Mouse (Mus musculus) lung, adult 2 months (tissue): ENCODE results near the gene Fut2. TPM values are rescaled to one million over a fixed set of nuclear protein-coding genes. Genes with fewer than 3 reads are reported as not detected.

Source experiments
- DNase-seq: peaks from one replicate; pipeline ENCODE4 v3.0.0; 2022
- H3K4me1 ChIP-seq: fragments of 200-500 bp; 2 replicates; pipeline ENCODE4 v1.6.1; 2011; ENCODE audit warnings: low read length; ENCODE audit not compliant: control insufficient read depth, insufficient read depth
- H3K4me3 ChIP-seq: fragments of 200-500 bp; replicated peaks from 2 replicates; pipeline ENCODE3; 2011; ENCODE audit warnings: low read depth, mild to moderate bottlenecking, control low read depth, low read length; ENCODE audit errors: extremely low read depth
- CTCF ChIP-seq: fragments of 200-500 bp; IDR thresholded peaks from 2 replicates; pipeline ENCODE4 v1.5.1; 2011; ENCODE audit warnings: mild to moderate bottlenecking, low read length, control low read depth; ENCODE audit not compliant: insufficient read depth
- POLR2A ChIP-seq: fragments of 200-500 bp; IDR thresholded peaks from 2 replicates; pipeline ENCODE4 v1.6.1; 2011; ENCODE audit warnings: low read depth, mild to moderate bottlenecking, control low read depth, low read length, borderline replicate concordance; ENCODE audit errors: extremely low read depth
- WGBS: fragments of 180-500 bp; shearing (Covaris S2); methylation state at CpG from one replicate; pipeline ENCODE4 v1.1.7; 2018; 5-methylcytosine and 5-hydroxymethylcytosine counted together
- polyA plus RNA-seq: library from polyadenylated mRNA; depleted of rRNA; stranded (reverse); fragments of >200 nt; gene quantifications from 2 replicates; pipeline ENCODE4 v1.2.3, GENCODE M21; 2012

Fut2 gene
- polyA plus RNA-seq, 1 experiment = 4.1 TPM

DNA sequence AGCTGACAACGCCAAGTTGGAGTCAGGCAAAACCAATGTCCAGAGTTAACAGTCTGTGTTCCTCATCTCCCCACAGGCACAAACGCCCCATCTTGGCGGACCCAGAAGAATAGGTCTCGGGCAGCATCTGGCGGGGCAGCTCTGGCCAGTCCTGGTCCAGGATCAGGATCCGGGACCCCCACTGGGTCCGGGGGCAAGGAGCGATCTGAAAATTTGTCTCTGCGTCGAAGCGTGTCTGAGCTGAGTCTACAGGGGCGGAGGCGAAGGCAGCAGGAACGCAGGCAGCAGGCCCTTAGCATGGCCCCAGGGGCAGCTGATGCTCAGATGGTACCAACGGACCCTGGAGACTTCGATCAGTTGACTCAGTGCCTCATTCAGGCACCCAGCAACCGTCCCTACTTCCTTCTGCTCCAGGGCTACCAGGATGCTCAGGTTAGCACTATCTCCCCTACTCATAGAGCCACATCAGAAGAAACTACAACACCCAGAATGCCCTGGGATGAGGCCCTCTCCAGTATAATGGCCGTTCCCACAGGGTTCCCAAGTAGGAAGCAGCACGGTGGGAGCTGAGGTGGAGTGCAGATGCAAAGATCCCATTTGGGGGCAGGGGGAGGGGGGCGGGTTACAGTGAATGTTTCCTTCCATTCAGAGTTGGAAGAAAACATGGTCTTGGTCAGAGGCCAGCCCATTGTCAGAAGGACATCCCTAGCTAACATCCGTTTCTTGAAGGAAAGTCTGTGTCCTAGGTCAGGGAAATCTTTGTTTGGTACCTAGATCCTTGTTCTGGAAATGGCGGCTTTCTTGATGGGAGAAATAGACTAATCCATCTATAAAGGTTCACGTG, 35.9 kb downstream of the Fut2 start:
- no peak for DNase-seq

DNA sequence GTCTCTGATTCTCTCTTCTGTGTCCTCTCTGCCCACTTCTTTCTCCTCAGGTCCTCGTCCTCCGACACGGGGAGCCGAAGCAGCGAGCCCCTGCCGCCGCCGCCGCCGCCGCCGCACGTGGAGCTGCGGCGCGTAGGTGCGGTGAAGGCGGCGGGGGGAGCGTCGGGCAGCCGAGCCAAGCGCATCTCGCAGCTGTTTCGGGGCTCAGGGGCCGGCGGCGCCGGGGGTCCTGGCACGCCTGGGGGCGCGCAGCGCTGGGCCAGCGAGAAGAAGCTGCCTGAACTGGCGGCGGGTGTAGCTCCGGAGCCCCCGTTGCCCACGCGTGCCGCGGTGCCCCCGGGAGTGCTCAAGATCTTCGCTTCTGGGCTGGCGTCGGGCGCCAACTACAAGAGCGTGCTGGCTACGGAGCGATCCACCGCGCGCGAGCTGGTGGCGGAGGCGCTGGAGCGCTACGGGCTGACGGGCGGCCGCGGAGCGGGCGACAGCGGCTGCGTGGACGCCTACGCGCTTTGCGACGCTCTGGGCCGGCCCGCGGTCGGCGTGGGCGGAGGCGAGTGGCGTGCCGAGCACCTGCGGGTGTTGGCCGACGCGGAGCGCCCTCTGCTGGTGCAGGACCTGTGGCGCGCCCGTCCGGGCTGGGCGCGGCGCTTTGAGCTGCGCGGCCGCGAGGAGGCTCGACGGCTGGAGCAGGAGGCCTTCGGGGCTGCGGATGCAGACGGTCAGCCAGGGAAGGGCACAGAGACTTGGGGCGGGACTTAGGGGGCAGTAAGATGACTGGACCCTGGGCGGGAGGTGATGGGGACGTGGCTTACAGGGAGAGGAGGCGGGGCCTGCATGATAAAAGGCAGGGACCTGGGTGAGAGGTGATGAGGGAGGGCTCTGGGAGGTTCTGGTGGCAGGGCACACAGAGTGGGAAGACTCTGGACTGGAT, 37.6 kb downstream of the Fut2 start:
- Histone ChIP-seq H3K4me1 (0 out of 2 replicates have a peak, but pooled peaks cover 7% of the 10 kb centered on the region), H3K4me3 (peak overlapping the region; percentile 94)
- TF ChIP-seq POLR2A (no peak; the same call in 1 of the 2 replicates), CTCF (peak; percentile 57)
- DNase-seq = peak; percentile 87
- 3% methylated on average over 104 of the region's 105 CpGs for WGBS

More for the DNA sequence above, 35.9 kb downstream of the Fut2 start:
- 0 out of 2 replicates have a peak, but pooled peaks cover 12% of the 10 kb centered on the region for H3K4me1 ChIP-seq
- 65% methylated on average over 23 of the region's 23 CpGs for WGBS
- TF ChIP-seq POLR2A (no peak), CTCF (no peak)
- H3K4me3 ChIP-seq = peak overlapping the region; percentile 20

DNA sequence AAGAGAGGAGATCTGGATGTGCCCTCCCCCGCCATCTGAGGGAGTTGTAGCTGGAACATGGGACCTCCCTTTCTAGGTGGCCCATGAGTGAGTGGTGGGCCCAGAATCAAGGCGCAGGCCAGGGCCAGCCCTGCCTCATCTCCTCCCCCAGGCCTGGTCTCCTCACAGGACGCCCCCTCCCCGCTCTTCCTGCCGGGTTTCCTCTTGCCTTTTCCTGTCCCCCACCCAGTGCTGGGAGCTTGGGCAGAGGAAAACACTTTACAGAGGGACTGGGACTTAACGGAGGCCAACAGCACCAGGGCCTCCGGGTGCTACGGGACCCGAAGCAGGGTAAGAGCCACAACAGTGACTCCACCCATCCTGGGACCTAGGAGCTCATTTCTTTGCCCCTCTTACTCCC, 38.9 kb downstream of the Fut2 start, which contains the start of gene Rasip1:
Rasip1 (plus strand) TSS at position 228 of the 400 bp plus-strand sequence.
- 0 out of 2 replicates have a peak, but pooled peaks cover 6% of the 10 kb centered on the region for H3K4me1 ChIP-seq
- TF ChIP-seq POLR2A (peak; percentile 94), CTCF (no peak)
- peak within 1 kb of the TSS; percentile 94 for H3K4me3 ChIP-seq
- 52% methylated on average over 9 of the region's 9 CpGs for WGBS
- peak; percentile 39 for DNase-seq

- H3K4me3 ChIP-seq = peak overlapping the region; percentile 94
Observed at GRCm38 (mm10) chr7:45626571-45627076, 39.6 kb downstream of the Fut2 start.

GRCm38 (mm10) chr7:45625481-45625880, 40.7 kb downstream of the Fut2 start:
- DNase-seq = no peak
- Histone ChIP-seq H3K4me3 (no peak overlapping the region), H3K4me1 (0 out of 2 replicates have a peak, but pooled peaks cover 2% of the 10 kb centered on the region)
- TF ChIP-seq POLR2A = no peak
- no peak for TF ChIP-seq CTCF
- 85% methylated on average over 8 of the region's 8 CpGs for WGBS

More at GRCm38 (mm10) chr7:45626571-45627076, 39.6 kb downstream of the Fut2 start:
- WGBS = 57% methylated on average over 7 of the region's 7 CpGs
- DNase-seq = no peak
- 0 out of 2 replicates have a peak, but pooled peaks cover 4% of the 10 kb centered on the region for H3K4me1 ChIP-seq
- TF ChIP-seq CTCF (no peak), POLR2A (no peak)

- TF ChIP-seq POLR2A (no peak), CTCF (no peak)
- 83% methylated on average over 3 of the region's 3 CpGs for WGBS
- no peak overlapping the region for H3K4me3 ChIP-seq
- DNase-seq = no peak
- H3K4me1 ChIP-seq = no peaks in the 10 kb centered on the region
Observed at GRCm38 (mm10) chr7:45624718-45625117, 41.5 kb downstream of the Fut2 start.

DNA sequence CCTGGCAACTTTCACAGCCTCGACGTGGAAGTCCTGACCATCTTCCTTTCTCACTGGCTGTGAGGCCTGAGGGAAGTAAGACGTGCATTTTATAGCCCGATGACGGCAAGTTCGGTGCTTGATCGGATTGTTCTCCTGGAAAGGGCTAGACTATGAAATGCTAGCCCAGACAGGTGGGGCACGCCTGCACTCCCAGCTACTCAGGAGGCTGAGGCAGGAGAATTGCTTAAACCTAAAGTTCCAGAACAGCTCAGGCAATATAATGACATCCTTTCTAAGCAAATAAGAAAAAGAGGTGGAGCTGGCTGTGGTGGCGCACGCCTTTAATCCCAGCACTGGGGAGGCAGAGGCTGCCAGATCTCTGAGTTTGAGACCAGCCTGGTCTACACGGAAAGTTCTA, 42.7 kb downstream of the Fut2 start:
- 93% methylated on average over 11 of the region's 11 CpGs for WGBS
- TF ChIP-seq CTCF (no peak), POLR2A (no peak)
- H3K4me1 ChIP-seq = no peaks in the 10 kb centered on the region

DNA sequence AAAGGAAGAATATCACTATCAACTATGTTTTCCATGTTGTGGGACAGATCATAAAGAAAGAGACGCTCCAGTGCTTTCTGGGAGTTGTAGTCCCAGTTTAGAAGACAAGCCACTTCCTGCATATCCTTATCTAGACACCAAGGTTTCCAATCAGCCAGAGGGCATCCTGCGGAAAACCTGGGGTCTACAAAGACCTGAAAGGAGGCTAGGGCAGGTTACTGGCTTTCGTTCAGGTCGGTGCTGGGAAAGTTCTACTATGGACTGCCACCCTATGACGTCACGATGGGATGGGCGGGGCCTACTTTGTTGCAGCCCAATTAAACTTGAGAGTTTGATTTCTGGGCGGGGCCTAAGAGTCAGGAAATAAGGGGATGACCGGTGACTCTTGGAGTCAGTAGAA, 44.8 kb downstream of the Fut2 start, which contains the start of gene Izumo1:
Izumo1 (plus strand) TSS at position 369 of the 400 bp plus-strand sequence.
- DNase-seq = no peak
- 28% methylated on average over 9 of the region's 9 CpGs for WGBS
- Histone ChIP-seq H3K4me3 (no peak within 1 kb of the TSS), H3K4me1 (no peaks in the 10 kb centered on the region)
- no peak for TF ChIP-seq CTCF
- TF ChIP-seq POLR2A = no peak

More for the DNA sequence above, 42.7 kb downstream of the Fut2 start:
- no peak for DNase-seq
- no peak overlapping the region for H3K4me3 ChIP-seq

- no peaks in the 10 kb centered on the region for H3K4me1 ChIP-seq
- DNase-seq = no peak
- WGBS = 90% methylated on average over 5 of the region's 5 CpGs
- TF ChIP-seq CTCF = no peak
- no peak for TF ChIP-seq POLR2A
- no peak overlapping the region for H3K4me3 ChIP-seq
Observed at GRCm38 (mm10) chr7:45619592-45619991, 46.6 kb downstream of the Fut2 start.
